ENCODE assay signal across 19 mouse cellular contexts in the genomic region with DNA sequence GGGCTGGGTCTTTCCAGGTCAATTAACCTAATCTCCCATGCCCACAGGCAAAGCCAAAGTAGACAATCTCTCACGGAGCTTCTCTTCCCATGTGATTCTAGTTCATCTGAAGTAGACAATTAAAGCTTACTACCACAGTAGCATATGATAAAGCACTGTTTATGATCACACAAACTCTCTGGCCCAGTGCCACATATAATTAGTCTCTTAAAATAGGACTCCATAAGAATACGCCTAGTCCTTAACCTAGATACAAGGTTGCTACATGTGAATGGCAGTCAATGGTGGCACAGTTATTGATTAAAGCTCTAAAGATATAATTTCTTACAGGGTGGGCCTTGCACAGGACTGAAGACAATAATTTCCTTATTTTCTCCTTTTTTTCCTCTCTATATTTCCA.
"Had no signal": no experiment of that assay in that cellular context is flagged by ENCODE, and none has a peak within 500 bp of the region (broad histone marks: within the 10 kb centered on the region; RNA-seq: fewer than 3 reads in every experiment).

No protein-coding gene starts in this region.

- H3K9me3 ChIP-seq: liver, embryonic 13.5 days; megakaryocyte, embryonic 14.5 days; midbrain, embryonic 10.5 days; midbrain, embryonic 13.5 days; neural tube, embryonic 13.5 days; stomach, embryonic 15.5 days had no signal

- H3K4me1 ChIP-seq: midbrain, embryonic 13.5 days; neural tube, embryonic 13.5 days; stomach, embryonic 15.5 days had no signal

- DNase-seq: kidney, adult 2 months; kidney, postnatal 25 days; layer of hippocampus, postnatal 36 days; liver, embryonic 13.5 days; lung, adult 2 months; lung, postnatal 36 days; right cerebral cortex, postnatal 25 days; spleen, adult 18-20 months; thymus, postnatal 25 days had no signal

- H3K4me3 ChIP-seq: left cerebral cortex, adult 2 months; liver, embryonic 13.5 days; megakaryocyte, embryonic 14.5 days; midbrain, embryonic 10.5 days; midbrain, embryonic 13.5 days; myocyte; neural tube, embryonic 13.5 days; stomach, embryonic 15.5 days had no signal

- H3K27me3 ChIP-seq: liver, embryonic 13.5 days; megakaryocyte, embryonic 14.5 days; midbrain, embryonic 13.5 days; neural tube, embryonic 13.5 days; stomach, embryonic 15.5 days had no signal

- H3K9ac ChIP-seq: liver, embryonic 13.5 days; midbrain, embryonic 13.5 days; neural tube, embryonic 13.5 days; stomach, embryonic 15.5 days had no signal

- H3K36me3 ChIP-seq: liver, embryonic 13.5 days; midbrain, embryonic 10.5 days; midbrain, embryonic 13.5 days; neural tube, embryonic 13.5 days; stomach, embryonic 15.5 days had no signal

- H3K27ac ChIP-seq: kidney, postnatal 0 days; left cerebral cortex, adult 2 months; liver, embryonic 13.5 days; midbrain, embryonic 10.5 days; midbrain, embryonic 13.5 days; neural tube, embryonic 13.5 days; stomach, embryonic 15.5 days had no signal

- H3K4me2 ChIP-seq: liver, embryonic 13.5 days; midbrain, embryonic 13.5 days; neural tube, embryonic 13.5 days; stomach, embryonic 15.5 days had no signal

- ATAC-seq: lung, postnatal 0 days; midbrain, embryonic 13.5 days; midbrain, embryonic 16.5 days had no signal
